Mouse (Mus musculus): ENCODE measurements around the gene Rap2c. TPM values are rescaled to one million over a fixed set of nuclear protein-coding genes. Genes with fewer than 3 reads are reported as not detected.

The Rap2c gene
- polyA plus RNA-seq, 1 experiment from 2014 or later, result 32.5 TPM

Other genes starting within 250 kb of the Rap2c start
- gene Stk26, start 177.0 kb downstream of the Rap2c start, polyA plus RNA-seq (2014; fragmentation: Nextera tagmentation; extraction: Ambion mirVana), result 10.2 and 12.1 TPM in 2 replicates
- 0.24 TPM in 1 of 2 replicates, not detected in the other for gene Frmd7, start 75.3 kb downstream of the Rap2c start, polyA plus RNA-seq (2014; fragmentation: Nextera tagmentation; extraction: Ambion mirVana)
- gene Mbnl3, start 188.5 kb upstream of the Rap2c start, polyA plus RNA-seq (2014; fragmentation: Nextera tagmentation; extraction: Ambion mirVana), result 6.7 and 7.8 TPM in 2 replicates